21 mouse cellular contexts compared by ENCODE assay signal in the genomic region with DNA sequence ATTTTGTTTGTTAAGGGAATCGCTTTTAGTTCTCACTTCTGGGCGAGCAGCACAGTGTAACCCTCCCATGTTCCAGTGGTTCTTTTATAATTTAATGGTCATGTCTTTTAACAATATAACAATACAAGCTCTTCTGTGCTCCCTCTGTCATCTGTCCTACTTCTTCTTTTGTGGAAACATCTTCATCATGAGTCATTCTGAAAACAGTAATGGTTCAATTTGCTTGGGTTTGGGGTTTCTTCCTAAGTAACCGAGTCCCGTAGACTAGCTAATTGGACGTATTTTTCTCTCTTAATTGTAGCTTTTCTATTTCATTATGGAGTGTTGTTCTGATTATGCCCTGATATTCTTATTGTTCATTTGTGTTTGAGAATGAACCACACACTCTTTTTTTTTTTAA.
"Had no signal": no experiment of that assay in that cellular context is flagged by ENCODE, and none has a peak within 500 bp of the region (broad histone marks: within the 10 kb centered on the region; RNA-seq: fewer than 3 reads in every experiment).

No protein-coding gene starts in this region.

- H3K4me1 ChIP-seq: limb, embryonic 12.5 days; limb, embryonic 15.5 days; lung, embryonic 15.5 days; midbrain, embryonic 15.5 days had no signal

- H3K27me3 ChIP-seq: limb, embryonic 12.5 days; limb, embryonic 15.5 days; lung, embryonic 15.5 days; megakaryocyte, embryonic 14.5 days; midbrain, embryonic 15.5 days had no signal

- H3K4me3 ChIP-seq: limb, embryonic 12.5 days; limb, embryonic 15.5 days; lung, embryonic 15.5 days; megakaryocyte, embryonic 14.5 days; midbrain, embryonic 15.5 days; myocyte had no signal

- DNase-seq: kidney, adult 18-20 months; kidney, adult 9 months; kidney, postnatal 14 days; kidney, postnatal 4 days; left cerebral cortex, postnatal 4 days; lung, adult 18-20 months; lung, postnatal 10 days; lung, postnatal 36 days; thymus, adult 2 months; thymus, postnatal 25 days had no signal

- H3K9me3 ChIP-seq: limb, embryonic 12.5 days; limb, embryonic 15.5 days; lung, embryonic 15.5 days; midbrain, embryonic 15.5 days had no signal

- H3K36me3 ChIP-seq: limb, embryonic 12.5 days; limb, embryonic 15.5 days; lung, embryonic 15.5 days; midbrain, embryonic 15.5 days had no signal

- H3K9ac ChIP-seq: limb, embryonic 12.5 days; limb, embryonic 15.5 days; liver, embryonic 14.5 days; lung, embryonic 15.5 days; midbrain, embryonic 15.5 days had no signal

- ATAC-seq: intestine, embryonic 16.5 days; midbrain, embryonic 15.5 days had no signal

- H3K27ac ChIP-seq: limb, embryonic 12.5 days; limb, embryonic 15.5 days; liver, embryonic 14.5 days; lung, embryonic 15.5 days; midbrain, embryonic 15.5 days; stomach, postnatal 0 days had no signal

- H3K4me2 ChIP-seq: limb, embryonic 12.5 days; limb, embryonic 15.5 days; liver, embryonic 11.5 days; lung, embryonic 15.5 days; midbrain, embryonic 11.5 days; midbrain, embryonic 15.5 days had no signal
